Mouse (Mus musculus): ENCODE results near the gene Pld1.

Gene Pld1

GRCm38 (mm10) chr3:27938381-27939323, at the start of gene Pld1:
TSS of gene Pld1 (plus strand) at chr3:27938695.
- no peak for DNase-seq (ENCODE audit: low read depth)

GRCm38 (mm10) chr3:27896318-27896892, 42.1 kb upstream of the Pld1 start, which contains the start of gene Tmem212:
TSS of gene Tmem212 (minus strand) at chr3:27896368.
- no peak for DNase-seq (ENCODE audit: low read depth)

- no peak for DNase-seq (ENCODE audit: low read depth)
Observed at GRCm38 (mm10) chr3:27898178-27898577, 40.3 kb upstream of the Pld1 start.

- no peak for DNase-seq (ENCODE audit: low read depth)
Observed at GRCm38 (mm10) chr3:27899012-27899726, 39.3 kb upstream of the Pld1 start.

GRCm38 (mm10) chr3:27901846-27902245, 36.6 kb upstream of the Pld1 start:
- no peak for DNase-seq (ENCODE audit: low read depth)

GRCm38 (mm10) chr3:27904659-27905330, 33.7 kb upstream of the Pld1 start:
- no peak for DNase-seq (ENCODE audit: low read depth)

- no peak for DNase-seq (ENCODE audit: low read depth)
Observed at GRCm38 (mm10) chr3:27906647-27907209, 31.8 kb upstream of the Pld1 start.

GRCm38 (mm10) chr3:27907301-27907700, 31.2 kb upstream of the Pld1 start:
- no peak for DNase-seq (ENCODE audit: low read depth)

- DNase-seq (ENCODE audit: low read depth), result no peak
Observed at GRCm38 (mm10) chr3:27908316-27908715, 30.2 kb upstream of the Pld1 start.

GRCm38 (mm10) chr3:27909016-27909415, 29.5 kb upstream of the Pld1 start:
- no peak for DNase-seq (ENCODE audit: low read depth)

- DNase-seq (ENCODE audit: low read depth), result no peak
Observed at GRCm38 (mm10) chr3:27918656-27919436, 19.6 kb upstream of the Pld1 start.

GRCm38 (mm10) chr3:27921268-27922020, 17.1 kb upstream of the Pld1 start:
- DNase-seq (ENCODE audit: low read depth), result no peak

GRCm38 (mm10) chr3:27924037-27924436, 14.5 kb upstream of the Pld1 start:
- DNase-seq (ENCODE audit: low read depth), result no peak

GRCm38 (mm10) chr3:27929219-27929618, 9.3 kb upstream of the Pld1 start:
- DNase-seq (ENCODE audit: low read depth), result no peak

- DNase-seq (ENCODE audit: low read depth), result no peak
Observed at GRCm38 (mm10) chr3:27932391-27932790, 6.1 kb upstream of the Pld1 start.

- no peak for DNase-seq (ENCODE audit: low read depth)
Observed at GRCm38 (mm10) chr3:27935644-27936043, 2.9 kb upstream of the Pld1 start.

GRCm38 (mm10) chr3:27936731-27937130, 1.8 kb upstream of the Pld1 start:
- DNase-seq (ENCODE audit: low read depth), result no peak

GRCm38 (mm10) chr3:27937144-27938110, 1.1 kb upstream of the Pld1 start:
- DNase-seq (ENCODE audit: low read depth), result no peak

GRCm38 (mm10) chr3:27941634-27942033, 3.1 kb downstream of the Pld1 start:
- no peak for DNase-seq (ENCODE audit: low read depth)

All from naive thymus-derived CD4-positive, alpha-beta T cell, adult 2 months (primary cell).